Mouse (Mus musculus): ENCODE results near the gene Mfsd2a. TPM values are rescaled to one million over a fixed set of nuclear protein-coding genes. Genes with fewer than 3 reads are reported as not detected.

The Mfsd2a gene
- 2.4 and 2.7 TPM in 2 replicates for polyA plus RNA-seq (2015; fragmentation: Nextera tagmentation; extraction: Ambion mirVana)

GRCm38 (mm10) chr4:122961100-122961567 lies at the start of gene Mfsd2a:
TSS of gene Mfsd2a (minus strand) at chr4:122961188.
- DNase-seq (ENCODE audit: low spot score): peak; percentile 51

- no peak for DNase-seq (ENCODE audit: low spot score)
Observed at GRCm38 (mm10) chr4:123005054-123005966, 44.3 kb upstream of the Mfsd2a start.

- DNase-seq (ENCODE audit: low spot score): no peak
Observed at GRCm38 (mm10) chr4:123000617-123001342, 39.8 kb upstream of the Mfsd2a start.

- no peak for DNase-seq (ENCODE audit: low spot score)
Observed at GRCm38 (mm10) chr4:123000130-123000529, 39.1 kb upstream of the Mfsd2a start.

GRCm38 (mm10) chr4:122999263-122999691 lies 38.3 kb upstream of the Mfsd2a start:
- DNase-seq (ENCODE audit: low spot score): no peak

DNA sequence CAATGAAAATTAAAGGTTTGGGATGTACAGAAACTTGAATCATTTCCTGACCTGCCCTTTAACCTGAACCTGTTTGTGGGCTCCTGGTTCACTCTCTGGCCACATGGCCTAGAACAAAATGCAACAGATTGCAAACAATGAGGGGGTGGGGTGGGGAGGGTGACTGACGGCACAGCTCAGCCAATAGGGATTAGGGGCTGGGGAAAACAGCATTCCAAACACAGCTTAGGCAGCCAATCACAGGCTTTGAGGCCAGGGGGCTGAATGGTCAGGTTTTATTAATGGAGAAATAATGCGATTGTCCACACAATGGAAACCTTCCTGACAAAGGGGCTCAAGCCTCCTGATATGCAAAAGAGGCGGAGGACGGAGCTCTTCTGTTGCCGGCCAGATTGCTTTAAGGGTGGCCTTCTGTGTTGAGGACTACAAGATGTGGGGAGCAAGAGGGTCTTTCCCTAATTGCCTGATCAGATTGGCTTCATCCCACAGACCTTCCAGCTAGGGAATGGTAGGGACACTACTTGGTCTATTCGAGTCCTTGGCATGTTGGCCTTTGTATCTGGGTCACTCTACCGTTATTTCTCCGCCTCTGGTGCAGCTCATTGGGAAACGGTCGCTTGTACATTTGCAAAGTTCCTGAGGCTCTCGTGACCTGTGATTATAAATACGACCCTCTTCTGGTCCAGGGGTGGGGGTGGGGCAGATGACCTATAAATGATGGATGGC lies 37.7 kb upstream of the Mfsd2a start:
- no peak for DNase-seq (ENCODE audit: low spot score)

DNA sequence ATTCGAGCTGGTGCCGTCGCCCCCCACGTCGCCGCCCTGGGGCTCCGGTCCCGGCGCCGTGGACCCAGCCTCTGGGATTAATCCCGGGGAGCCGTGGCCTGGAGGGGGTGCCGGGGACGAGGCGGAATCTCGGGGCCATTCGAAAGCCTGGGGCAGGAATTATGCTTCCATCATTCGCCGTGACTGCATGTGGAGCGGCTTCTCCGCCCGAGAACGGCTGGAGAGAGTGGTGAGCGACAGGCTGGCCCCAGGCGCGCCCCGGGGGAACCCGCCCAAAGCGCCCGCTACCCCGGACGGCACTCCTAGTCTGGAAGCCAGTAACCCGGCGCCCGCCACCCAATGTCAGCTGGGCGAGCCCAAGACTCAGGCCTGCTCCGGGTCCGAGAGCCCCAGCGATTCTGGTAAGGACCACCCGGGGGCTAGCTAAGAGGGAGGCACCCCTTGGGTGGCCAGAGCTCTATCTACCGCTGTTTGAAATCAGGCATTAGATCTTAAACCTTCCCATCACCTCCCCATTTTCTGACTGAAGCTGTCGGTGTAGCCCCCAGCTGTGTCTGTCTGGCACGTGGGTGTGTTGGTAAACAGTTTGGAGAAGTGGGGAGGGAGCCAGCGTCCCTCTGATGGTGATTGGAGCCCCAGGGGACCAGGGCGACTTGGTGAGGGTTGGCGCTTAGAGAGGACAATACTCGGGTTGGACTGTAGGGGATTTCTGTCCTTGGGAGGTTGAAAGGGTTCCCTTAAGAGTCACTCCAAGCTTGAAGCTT lies 35.8 kb upstream of the Mfsd2a start:
- DNase-seq (ENCODE audit: low spot score): peak; percentile 16

- peak; percentile 26 for DNase-seq (ENCODE audit: low spot score)
Observed at GRCm38 (mm10) chr4:122996221-122996617, 35.2 kb upstream of the Mfsd2a start.

DNA sequence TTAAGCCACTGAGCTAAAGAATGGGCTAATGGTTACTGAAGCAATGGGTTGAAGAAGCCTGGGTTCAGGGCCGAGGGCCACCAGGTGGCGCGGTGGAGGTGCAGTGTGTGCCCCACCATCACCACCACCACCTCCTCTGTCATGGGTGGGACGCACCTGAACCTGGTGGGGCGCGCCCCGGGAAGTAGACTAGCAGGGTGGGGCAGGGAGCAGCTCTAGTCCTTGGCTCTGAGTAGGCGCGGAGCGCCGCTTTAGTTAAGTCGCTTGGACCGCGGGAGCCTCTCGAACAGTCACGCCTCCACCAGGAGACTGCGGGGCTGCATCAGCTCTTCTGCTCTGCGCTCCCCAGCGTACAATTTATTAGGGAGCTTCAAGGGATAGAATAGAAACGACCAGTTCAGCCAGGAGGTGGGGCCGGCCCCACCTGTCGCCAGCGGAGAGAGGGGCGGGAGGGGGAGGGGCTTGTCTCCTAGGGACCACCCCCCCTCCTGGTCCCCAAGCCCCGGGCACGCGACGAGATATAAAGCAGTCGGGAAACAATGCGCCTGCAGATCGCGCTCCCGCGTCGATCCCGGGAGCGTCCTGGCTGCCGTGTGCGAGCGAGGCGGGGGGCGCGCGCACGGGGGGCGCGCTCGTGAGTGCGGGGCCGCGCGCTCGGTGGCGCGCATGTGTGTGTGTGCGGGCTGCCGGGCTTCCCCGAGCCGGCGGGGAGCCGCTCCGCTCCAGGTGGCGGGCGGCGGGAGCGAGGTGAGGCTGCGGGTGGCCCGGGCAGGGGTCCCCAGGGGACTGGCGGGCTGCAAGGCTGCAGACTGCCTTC lies 34.6 kb upstream of the Mfsd2a start, which contains the start of gene Mycl:
TSS of gene Mycl (plus strand) at position 249 of the 817 bp plus-strand sequence.
- DNase-seq (ENCODE audit: low spot score): peak; percentile 85

GRCm38 (mm10) chr4:122992276-122992675 lies 31.3 kb upstream of the Mfsd2a start:
- no peak for DNase-seq (ENCODE audit: low spot score)

DNA sequence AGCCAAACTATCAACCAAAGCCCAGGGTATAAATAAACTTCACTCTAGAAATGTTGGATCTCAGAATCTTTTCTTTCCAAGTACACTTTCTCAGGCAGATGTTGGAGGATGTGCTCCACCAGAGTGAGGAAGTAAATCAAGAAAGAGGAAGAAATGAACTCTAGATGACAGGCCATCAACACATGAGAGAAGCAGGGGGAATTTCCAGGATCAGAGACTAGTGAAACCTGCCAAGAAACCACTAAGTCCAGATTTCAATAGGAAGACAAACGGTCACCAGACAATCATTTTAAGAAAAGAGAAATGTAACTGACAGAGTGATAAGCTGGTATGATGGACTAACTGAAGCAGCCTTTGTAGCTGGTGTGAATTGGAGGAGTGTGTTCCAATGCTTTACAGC lies 30.2 kb upstream of the Mfsd2a start:
- no peak for DNase-seq (ENCODE audit: low spot score)

GRCm38 (mm10) chr4:122988004-122988403 lies 27.0 kb upstream of the Mfsd2a start:
- peak; percentile 42 for DNase-seq (ENCODE audit: low spot score)

DNA sequence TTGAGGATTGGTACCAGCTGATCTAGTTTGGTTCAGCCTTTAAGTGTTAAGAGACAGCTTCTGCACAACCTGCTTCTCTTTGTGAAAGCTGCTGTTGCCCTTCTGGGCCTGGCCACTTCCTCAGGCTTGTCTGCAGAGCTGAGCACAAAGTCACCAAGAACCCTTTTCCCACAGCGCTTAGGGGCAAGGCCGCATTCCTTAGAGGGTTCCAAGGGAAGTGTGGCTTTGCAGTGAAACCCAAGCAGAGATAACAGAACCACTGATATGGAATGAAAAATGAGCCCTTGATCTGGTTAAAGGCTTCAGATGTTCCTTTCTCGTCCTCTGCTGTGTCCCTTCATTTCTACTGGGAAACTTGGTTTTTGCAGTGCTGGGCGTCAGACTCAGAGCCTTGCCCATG lies 26.4 kb upstream of the Mfsd2a start:
- no peak for DNase-seq (ENCODE audit: low spot score)

DNA sequence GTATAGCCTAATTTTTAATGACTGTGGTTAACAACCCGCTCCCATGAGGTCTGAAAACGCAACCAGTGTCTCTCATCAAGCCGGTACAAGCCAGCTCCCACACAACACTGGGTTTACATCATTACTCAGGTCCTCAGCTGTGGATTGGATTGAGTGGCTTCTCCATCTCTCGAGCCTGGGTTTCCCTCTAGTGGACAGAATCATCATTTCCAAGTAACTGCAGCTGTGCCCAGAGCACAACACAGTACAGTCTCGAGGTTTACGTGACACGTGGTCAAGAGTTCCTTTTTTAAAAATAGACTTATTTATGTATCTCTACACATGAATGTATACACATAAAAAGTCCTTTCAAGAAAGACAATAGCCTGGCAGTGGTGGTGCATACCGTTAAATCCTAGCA lies 24.1 kb upstream of the Mfsd2a start:
- DNase-seq (ENCODE audit: low spot score): peak; percentile 82

GRCm38 (mm10) chr4:122983486-122984261 lies 22.7 kb upstream of the Mfsd2a start:
- peak; percentile 55 for DNase-seq (ENCODE audit: low spot score)

DNA sequence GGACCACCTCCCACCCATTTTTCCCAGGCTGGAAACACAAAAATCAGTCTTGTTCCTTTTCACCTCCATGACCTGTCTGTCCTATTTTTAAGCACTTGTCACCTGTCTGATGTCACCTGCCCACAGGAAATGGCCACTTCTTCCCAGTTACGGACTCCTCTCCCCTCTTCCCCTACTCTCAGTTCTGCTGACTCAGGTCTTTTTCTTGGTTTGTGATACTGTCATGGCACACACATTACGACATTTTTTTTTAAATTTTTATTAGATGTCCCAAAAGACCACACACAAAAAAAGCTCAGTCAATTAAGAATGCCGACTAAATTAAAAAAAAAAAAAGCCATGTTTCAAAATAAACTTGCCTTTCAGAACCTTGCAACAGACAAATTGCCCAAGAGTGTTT lies 21.5 kb upstream of the Mfsd2a start:
- DNase-seq (ENCODE audit: low spot score): no peak

DNA sequence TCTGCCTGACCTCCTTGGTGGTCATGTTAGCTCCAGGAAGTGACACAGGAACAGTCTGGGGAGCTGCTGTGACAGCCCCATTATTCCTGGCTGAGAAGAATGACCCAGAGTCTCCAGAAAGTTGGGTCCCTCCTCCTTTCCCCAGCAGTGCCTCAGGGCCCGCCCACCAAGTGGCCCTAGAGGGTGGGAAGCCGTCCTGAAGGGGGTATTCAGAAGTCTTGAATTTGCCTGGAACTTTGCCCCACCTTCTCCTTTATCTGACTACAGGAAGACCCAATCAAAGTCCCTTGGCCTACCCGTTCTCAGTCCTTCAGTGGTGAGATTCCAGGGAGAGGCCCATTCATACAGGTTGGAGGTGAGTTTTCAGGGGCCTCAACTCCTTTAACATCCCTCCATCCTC lies 20.9 kb upstream of the Mfsd2a start:
- DNase-seq (ENCODE audit: low spot score): no peak

- no peak for DNase-seq (ENCODE audit: low spot score)
Observed at GRCm38 (mm10) chr4:122981238-122981637, 20.2 kb upstream of the Mfsd2a start.

GRCm38 (mm10) chr4:122980684-122981083 lies 19.7 kb upstream of the Mfsd2a start:
- DNase-seq (ENCODE audit: low spot score): no peak

Measured in thymus, postnatal 0 days (tissue).